Mouse (Mus musculus) CD4-positive, CD25-positive, alpha-beta regulatory T cell, adult 9 weeks (primary cell): Measurements from ENCODE around the gene Metrn. TPM values are rescaled to one million over a fixed set of nuclear protein-coding genes. Genes with fewer than 3 reads are reported as not detected.

Source experiments
- polyA plus RNA-seq: library from polyadenylated mRNA; unstranded; fragments of 100-300 nt; shearing (Covaris generic); gene quantifications from one replicate; pipeline ENCODE4 v1.2.1, GENCODE M21; 2017

Metrn gene
- polyA plus RNA-seq = 7.7 TPM

DNA sequence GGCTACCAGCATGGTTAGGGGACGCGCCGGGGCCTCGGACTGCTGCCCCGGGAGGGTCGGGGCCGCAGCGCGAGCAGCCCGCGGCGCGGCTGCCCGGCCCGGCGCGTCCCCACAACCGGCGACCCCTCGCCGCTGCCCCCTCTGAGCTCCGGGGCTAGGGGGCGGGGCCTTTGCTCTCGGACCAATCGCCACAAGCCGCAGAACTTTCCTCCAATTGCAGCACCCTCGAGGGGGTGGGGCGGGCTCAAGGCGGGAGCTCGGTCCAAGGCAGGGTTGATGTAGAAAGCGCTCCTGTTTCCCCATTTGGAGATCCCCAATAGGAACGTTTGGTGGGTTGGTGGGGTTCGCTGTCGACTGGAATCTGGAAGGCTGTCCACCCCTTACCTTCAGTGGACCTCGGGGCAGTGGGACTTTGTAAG, at the start of gene Metrn:
Metrn (minus strand) TSS at position 186 of the 419 bp plus-strand sequence.

DNA sequence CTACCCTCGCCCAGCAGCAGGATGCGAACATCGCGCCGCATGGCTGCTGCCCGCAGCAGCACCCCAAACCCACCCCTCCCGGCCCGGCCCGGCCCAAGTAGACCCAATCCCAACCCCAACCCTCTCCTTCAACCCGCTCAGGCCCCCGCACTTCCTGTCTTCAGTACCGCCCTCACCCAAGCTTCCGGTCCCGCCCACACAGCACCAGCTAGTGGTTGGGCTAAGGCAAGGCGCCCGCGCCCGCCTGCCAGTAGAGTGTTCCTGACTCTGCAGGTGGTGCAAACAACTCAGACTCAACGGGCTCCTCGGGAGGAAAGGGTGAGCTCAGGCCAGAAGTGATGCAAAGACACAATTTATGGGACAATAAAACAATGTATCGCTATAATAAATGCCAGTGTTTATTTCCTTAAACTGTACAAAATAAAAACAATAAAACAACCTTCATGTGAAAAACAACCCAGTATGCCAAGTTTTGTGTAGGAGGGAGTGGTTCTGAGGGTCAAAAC, 47.5 kb upstream of the Metrn start, which contains the start of gene Rhot2:
Rhot2 (minus strand) TSS at position 456 of the 506 bp plus-strand sequence.

DNA sequence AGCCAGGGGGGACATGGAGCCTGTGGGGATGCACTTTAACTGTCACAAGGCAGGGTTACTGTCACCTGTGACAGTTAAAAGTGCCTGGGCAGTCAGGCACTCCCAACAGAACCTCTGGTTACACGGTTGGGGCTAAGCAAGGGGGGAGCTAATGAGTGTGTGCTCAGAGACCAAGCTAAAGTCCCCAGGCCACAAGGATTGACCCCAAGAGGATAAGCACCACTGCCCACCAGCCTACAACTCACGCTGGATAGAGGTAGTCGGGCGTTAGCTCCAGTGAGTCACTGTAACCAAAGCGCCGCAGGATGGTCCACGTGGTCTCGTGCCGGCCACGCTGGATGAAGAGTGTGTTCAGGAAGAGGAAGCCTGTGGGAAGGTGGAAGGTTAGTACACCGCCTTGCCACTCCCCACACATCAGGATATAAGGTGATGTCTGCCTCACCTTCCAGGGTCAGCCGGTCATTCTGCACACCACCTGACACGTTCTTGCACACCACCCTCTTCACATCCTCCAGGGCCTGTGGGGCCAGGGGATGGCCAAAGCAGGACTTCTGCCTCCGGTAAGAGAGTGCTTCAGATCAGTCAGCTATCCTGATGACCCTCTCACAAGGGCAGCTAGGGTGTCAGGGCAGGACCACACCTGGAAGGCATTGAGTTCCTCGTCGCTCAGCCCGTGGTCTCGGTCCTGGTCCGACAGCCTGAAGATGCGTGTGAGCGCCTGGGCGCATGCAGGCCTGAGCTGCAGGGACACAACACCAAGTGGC, 44.4 kb upstream of the Metrn start, which contains the start of gene Gm20683:
Gm20683 (minus strand) TSS at position 647 of the 764 bp plus-strand sequence.

DNA sequence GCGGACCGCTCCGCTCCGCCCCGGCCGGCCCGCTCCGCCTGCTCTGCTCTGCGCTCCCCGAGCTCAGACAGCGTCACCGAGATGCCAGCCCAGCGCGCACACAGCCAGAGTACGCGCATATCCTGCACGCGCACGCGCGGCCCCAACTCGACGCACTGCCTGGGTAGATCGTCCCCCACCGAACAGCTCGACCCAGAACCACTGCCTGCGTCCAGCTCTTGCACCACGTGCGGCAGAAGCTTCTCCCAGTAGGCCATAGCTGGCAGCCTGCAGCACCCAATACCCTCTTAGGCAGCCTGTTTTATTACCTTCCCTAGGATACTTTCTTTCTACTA, 40.1 kb upstream of the Metrn start, which contains the start of gene Rhbdl1:
Rhbdl1 (minus strand) TSS at position 220 of the 335 bp plus-strand sequence.

DNA sequence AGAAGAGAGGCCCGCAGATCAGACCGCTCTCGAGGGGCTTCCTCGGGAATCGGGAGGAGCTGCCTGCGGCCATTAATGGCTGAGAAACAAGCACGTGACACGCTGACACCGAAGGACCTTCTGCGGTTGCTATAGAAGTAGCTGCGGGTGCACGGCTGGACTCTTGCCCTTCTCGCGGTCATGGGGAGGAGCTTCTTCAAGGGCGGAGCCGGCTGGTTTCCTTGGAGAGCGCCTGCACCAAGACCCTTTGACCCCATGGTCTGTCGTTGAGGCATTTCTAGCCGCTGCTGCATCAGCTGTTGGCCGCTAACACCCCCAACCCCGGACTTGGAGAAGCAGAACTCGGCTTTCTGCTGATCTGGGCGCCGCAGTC, 36.3 kb upstream of the Metrn start, which contains the start of gene Stub1:
Stub1 (minus strand) TSS at position 114 of the 373 bp plus-strand sequence.

DNA sequence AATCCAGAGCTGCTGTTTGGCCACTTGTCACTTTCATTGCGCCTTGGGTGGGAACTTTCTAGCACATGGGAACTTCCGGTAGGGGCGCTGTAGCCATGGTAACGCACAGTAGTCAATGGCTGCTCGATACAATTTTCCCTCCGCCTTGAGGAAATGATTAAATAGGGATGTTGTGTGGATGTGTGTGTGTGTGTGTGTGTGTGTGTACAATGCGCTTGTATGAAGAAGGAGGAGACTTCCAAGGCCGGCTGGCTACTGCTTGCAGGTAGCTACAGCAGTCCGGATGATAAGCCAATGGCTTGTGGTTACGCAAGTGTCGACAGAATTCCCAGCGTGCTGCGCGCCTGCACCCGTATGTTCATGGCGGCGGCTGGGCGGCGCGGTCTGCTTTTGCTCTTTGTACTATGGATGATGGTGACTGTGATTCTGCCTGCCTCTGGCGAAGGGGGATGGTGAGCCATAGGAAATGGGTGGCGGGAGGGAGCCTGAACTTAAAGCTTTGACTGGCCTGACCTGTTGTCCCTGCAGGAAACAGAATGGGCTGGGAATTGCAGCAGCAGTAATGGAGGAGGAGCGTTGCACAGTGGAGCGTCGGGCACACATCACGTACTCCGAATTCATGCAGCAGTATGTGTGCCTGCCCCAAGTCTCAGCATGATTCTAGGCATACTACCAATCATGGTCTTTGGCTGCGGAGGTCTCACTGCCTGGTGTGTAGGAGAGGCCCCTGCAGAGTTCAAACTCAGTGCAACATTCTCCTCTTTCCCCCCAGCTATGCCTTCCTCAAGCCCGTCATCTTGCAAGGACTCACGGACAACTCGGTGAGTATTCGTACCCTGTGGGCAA, 32.0 kb upstream of the Metrn start, which contains the start of gene Jmjd8:
Jmjd8 (plus strand) TSS at position 156 of the 846 bp plus-strand sequence.

DNA sequence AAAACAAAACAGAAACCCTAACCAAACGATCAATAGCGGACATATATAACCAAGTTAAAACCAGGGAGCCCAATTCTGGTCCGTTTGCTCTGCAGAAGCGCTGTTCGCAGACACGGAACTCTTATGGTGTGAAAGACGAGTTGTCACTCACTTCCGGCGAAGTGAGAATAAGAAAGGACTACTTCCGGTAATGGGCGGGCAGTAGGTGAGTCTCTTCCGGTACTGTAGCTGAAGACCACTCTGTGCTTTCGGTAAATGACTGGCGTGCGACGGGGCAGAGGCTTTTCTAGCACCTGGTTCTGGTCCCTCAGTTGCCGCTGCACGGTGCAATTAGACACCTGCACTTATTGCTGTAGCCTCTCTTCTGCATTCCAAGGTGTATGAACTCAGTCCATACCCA, 26.5 kb upstream of the Metrn start, which contains the start of gene Wdr24:
Wdr24 (plus strand) TSS at position 176 of the 400 bp plus-strand sequence.

DNA sequence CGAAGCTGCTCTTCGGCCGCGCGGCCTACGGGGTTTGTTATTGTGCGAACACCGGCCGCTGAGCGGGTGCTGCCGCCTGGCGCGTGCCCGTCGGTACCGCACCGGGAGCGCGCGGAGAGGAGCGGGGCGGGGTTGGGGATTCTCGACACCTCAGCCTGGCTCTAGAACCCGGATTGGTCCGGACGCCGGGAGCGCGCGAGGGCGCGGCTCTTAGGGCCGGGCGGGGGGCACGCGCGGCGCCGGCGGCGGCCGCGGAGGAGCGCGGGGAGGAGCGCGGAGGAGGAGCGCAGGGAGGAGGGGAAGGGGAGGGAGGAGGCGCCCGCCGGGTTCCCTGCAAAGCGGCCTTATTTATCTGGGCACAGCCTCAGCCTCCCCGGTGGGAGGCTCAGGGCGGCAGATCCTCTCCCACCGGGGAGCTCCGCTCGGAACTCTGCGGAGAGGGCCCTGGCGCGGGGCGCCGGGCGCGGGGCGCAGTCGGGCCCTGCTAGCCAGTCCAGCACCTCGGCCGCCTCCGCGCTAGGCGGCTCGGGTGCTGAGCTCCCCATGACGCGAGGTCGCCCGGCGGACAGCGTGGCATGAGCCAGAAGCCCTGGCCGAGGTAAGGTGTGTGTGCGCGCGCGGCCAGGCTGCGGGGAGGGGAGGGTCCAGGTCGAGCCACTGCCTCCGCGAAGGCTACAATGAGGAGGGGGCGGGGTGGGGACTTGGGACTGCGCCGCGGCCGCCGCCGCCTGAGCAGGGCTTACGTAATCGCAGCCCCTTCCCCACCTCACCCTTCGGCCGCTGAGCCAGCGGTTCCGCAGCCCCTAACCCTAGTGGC, 12.1 kb upstream of the Metrn start, which contains the start of gene Fbxl16:
Fbxl16 (plus strand) TSS at position 297 of the 817 bp plus-strand sequence.

DNA sequence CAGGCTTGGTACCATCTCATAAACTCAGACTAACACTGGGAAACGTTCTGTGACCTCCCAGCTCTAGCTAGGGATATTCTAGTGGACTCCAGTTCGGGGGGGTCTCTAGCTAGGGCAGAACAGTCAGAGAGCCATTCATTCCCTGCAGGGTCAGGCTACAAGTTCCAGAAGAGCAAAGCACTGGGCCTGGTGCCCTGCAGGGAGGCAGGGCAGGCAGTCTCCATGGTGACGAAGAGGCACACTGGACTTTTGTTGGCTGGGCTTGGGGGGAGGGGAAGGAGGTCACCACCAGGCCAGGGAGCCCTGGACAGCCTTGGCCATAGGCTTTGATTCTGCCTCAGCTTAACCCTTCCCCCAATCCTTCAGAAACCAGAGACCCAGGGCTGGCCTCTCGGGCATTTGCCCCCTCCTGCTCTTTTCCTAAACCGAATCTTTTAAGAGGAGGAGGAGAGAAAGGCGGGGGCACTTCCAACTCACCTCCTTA, 1.3 kb downstream of the Metrn start, which contains the start of gene AC134908.4:
AC134908.4 (minus strand) TSS at position 51 of the 484 bp plus-strand sequence.

DNA sequence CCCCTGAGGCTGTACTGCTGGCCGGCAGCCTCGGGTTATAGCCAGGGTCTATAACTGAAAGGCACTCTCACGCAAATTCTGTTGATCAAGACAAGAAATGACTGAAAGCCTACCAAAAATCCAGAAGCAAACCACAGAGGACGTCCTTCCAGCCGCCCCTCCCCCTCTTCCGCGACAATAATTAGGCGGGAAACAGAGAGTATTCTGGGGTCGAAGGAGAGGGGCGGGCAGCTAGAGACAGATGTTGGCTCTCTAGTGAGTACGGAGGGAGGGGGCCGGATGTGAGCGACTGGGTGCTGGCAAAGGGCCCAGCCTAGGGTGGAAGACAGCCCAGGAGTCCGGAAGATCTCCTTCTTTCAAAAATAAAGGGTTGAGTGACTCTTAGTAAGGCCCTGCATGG, 4.3 kb downstream of the Metrn start, which contains the start of gene Fam173a:
Fam173a (minus strand) TSS at position 287 of the 400 bp plus-strand sequence.

DNA sequence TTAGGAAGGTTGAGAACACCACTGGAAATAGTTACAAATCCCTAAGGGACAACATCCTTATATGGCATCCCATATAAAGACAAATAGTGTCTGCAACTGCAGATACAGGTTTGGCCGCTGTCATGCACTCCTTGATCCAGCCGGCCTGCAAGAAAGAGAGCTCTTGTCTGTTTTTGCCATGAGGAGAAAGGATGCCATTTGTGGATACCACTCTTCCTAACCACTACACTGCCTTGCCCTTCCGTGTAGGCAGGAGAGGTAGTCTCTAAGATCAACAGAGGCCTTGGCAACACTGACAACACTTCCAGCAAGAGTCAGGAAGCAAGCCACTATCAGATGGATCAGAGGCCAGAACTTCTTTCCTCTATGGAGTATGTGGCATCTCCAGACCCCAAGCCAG, 10.7 kb downstream of the Metrn start, which contains the start of gene Ccdc78:
Ccdc78 (plus strand) TSS at position 301 of the 400 bp plus-strand sequence.

DNA sequence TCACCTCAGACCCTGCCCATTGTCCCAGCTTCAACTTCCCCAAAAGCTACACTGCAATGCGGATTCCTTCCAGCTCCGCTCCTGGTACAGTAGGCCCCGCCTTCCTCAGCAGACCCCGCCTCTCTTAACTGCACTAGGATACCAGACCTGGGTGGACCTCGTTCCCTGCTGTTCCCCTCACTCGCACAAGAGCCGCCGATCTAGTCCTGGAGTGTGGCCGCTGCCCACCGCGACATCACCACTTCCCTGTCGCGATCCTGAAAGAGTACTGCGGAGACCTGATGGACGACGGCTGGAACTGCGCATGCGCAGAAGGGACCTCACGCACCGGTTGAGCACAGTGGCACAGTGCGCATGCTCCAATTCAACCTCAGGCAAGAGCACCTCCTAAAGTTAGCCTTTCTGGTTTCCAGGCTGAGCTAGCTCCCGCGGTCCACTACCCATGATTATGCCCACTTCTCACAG, 11.6 kb downstream of the Metrn start, which contains the start of gene Haghl:
Haghl (minus strand) TSS at position 393 of the 465 bp plus-strand sequence.

DNA sequence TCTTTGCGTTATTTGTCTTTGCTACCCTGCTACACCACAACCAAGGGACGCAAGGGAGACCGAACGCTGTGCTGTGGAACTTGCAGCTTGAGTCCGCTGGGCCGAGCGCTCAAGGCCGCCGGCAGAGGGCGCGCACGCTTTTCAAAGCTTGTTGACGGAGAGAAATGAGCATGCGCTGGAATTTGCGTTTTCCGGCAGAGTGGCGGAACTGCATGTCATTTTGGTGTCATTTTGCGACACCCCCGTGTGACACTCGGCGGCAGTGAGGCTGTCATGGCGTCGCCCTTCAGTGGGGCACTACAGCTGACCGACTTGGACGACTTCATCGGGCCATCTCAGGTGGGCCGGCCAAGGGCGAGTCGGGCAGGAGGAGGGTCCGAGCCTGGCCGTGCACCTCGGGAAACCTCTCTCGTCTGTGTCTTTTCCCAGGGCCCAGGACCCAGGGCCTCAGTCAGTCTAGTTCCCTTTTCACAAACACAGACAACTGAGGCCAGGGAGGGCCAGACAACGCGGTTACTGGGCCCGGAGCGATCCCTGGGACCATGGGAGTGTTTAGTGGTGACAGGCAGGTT, 23.3 kb downstream of the Metrn start, which contains the start of gene Narfl:
Narfl (plus strand) TSS at position 228 of the 572 bp plus-strand sequence.

DNA sequence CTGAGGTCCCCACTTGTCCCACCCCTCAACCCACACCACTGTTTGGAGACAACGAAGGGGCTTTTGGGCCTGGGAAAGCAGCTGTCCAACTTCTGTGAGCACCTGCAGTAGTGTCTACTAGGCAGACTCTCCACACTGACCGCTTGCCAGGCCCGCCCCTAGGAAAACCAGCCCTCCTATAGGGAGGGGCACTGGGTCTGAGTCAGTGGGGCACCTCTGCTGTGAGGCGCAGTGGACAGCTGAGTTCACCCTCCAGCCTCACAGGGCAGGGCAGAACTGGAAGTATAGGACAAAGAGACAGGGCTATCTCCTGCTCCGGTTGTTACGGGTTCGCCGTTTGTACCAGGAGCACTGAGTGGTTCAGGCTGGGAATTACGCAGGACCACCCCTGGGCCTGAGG, 42.7 kb downstream of the Metrn start, which contains the start of gene Msln:
Msln (minus strand) TSS at position 138 of the 400 bp plus-strand sequence.

Other genes starting within 250 kb of the Metrn start
- gene Sox8, start 226.4 kb downstream of the Metrn start, polyA plus RNA-seq = not detected
- 29.4 TPM for gene Lmf1, start 218.1 kb downstream of the Metrn start, polyA plus RNA-seq
- gene Gng13, start 80.0 kb downstream of the Metrn start, polyA plus RNA-seq = not detected
- gene Chtf18, start 69.7 kb downstream of the Metrn start, polyA plus RNA-seq = 5.8 TPM
- 20.1 TPM for gene Rpusd1, start 69.5 kb downstream of the Metrn start, polyA plus RNA-seq
- not detected for gene Mslnl, start 61.1 kb downstream of the Metrn start, polyA plus RNA-seq
- not detected for gene Msln, start 42.8 kb downstream of the Metrn start, polyA plus RNA-seq
- 29.9 TPM for gene Narfl, start 23.4 kb downstream of the Metrn start, polyA plus RNA-seq
- 59.1 TPM for gene Haghl, start 11.5 kb downstream of the Metrn start, polyA plus RNA-seq
- gene Ccdc78, start 10.6 kb downstream of the Metrn start, polyA plus RNA-seq = 0.52 TPM
- 259 TPM for gene Fam173a, start 4.2 kb downstream of the Metrn start, polyA plus RNA-seq
- not detected for gene AC134908.4, start 1.5 kb downstream of the Metrn start, polyA plus RNA-seq
- gene Fbxl16, start 11.9 kb upstream of the Metrn start, polyA plus RNA-seq = not detected
- 46.8 TPM for gene Wdr24, start 26.5 kb upstream of the Metrn start, polyA plus RNA-seq
- gene Jmjd8, start 31.7 kb upstream of the Metrn start, polyA plus RNA-seq = 44.0 TPM
- 63.7 TPM for gene Stub1, start 36.3 kb upstream of the Metrn start, polyA plus RNA-seq
- 0.27 TPM for gene Rhbdl1, start 40.2 kb upstream of the Metrn start, polyA plus RNA-seq
- 0.48 TPM for gene Gm20683, start 44.6 kb upstream of the Metrn start, polyA plus RNA-seq
- 45.1 TPM for gene Rhot2, start 47.7 kb upstream of the Metrn start, polyA plus RNA-seq
- 6.7 TPM for gene Wdr90, start 64.4 kb upstream of the Metrn start, polyA plus RNA-seq
- gene Mcrip2, start 71.6 kb upstream of the Metrn start, polyA plus RNA-seq = 2.4 TPM
- 112 TPM for gene Mettl26, start 77.9 kb upstream of the Metrn start, polyA plus RNA-seq
- 1.5 TPM for gene Wfikkn1, start 83.7 kb upstream of the Metrn start, polyA plus RNA-seq
- 5.6 TPM for gene Rab40c, start 122.6 kb upstream of the Metrn start, polyA plus RNA-seq
- gene Pigq, start 147.8 kb upstream of the Metrn start, polyA plus RNA-seq = 63.9 TPM
- gene Nhlrc4, start 147.8 kb upstream of the Metrn start, polyA plus RNA-seq = not detected
- gene A930017K11Rik, start 155.4 kb upstream of the Metrn start, polyA plus RNA-seq = not detected
- gene Capn15, start 188.7 kb upstream of the Metrn start, polyA plus RNA-seq = 14.6 TPM